Mouse (Mus musculus) brain, embryonic 14.5 days (tissue): ENCODE measurements around the gene Ankrd6.

ENCODE experiments used
- CTCF ChIP-seq: fragments of 200-500 bp; IDR thresholded peaks from 2 replicates; pipeline ENCODE4 v1.5.1; 2012; ENCODE audit warnings: inconsistent platforms, mild to moderate bottlenecking, moderate library complexity, borderline replicate concordance; ENCODE audit not compliant: insufficient read depth, insufficient read length; ENCODE audit errors: extremely low read depth
- POLR2A ChIP-seq: fragments of 200-500 bp; IDR thresholded peaks from 2 replicates; pipeline ENCODE4 v1.6.1; 2012; ENCODE audit warnings: mild to moderate bottlenecking, inconsistent platforms, borderline replicate concordance; ENCODE audit not compliant: poor library complexity, insufficient read depth, insufficient read length, severe bottlenecking; ENCODE audit errors: extremely low read depth

DNA sequence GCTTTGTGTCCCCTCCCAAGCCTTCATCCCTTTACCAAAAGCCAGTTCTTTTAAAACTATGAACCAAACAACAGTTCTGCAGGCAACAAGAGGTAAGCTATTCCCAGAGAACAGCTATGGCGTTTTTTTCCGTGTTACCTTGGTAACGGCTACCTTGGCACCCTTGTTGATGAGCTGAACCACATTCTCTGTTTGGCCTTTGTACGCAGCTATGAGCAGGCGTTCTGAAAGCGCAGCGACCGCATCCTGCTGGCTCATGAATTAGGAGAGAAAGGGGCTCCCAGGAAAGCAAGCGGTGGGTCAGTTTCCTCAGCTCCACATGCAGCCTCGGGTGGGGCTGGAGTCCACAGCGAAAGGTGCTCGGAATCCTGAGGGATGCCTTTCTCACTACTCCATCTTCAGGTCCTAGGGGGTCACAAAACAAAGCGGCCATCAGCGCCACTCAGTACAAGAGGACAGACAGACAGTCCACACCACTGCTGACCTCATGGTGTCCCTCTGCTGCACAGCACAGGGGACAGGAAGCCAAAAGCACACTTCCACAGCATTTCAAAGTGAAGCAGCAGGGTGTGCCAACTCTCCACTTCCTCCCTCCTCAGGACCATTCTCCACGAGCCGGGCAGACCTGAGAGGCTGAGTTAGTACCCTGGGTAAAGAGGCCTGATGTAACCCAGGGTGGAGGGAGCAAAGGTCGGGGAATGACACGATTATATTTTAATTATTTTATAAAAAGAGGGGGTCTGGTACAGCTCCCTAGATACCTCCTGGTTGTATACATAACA lies 90.3 kb downstream of the Ankrd6 start:
- TF ChIP-seq CTCF = no peak
- TF ChIP-seq POLR2A = no peak
